Mouse (Mus musculus) brain, embryonic 14.5 days (tissue): ENCODE measurements around the gene Tspan4.

Experiments used
- CTCF ChIP-seq: fragments of 200-500 bp; IDR thresholded peaks from 2 replicates; pipeline ENCODE4 v1.5.1; 2012; ENCODE audit warnings: inconsistent platforms, mild to moderate bottlenecking, moderate library complexity, borderline replicate concordance; ENCODE audit not compliant: insufficient read depth, insufficient read length; ENCODE audit errors: extremely low read depth
- POLR2A ChIP-seq: fragments of 200-500 bp; IDR thresholded peaks from 2 replicates; pipeline ENCODE4 v1.6.1; 2012; ENCODE audit warnings: mild to moderate bottlenecking, inconsistent platforms, borderline replicate concordance; ENCODE audit not compliant: poor library complexity, insufficient read depth, insufficient read length, severe bottlenecking; ENCODE audit errors: extremely low read depth

GRCm38 (mm10) chr7:141461521-141462332, 13.3 kb upstream of the Tspan4 start:
- TF ChIP-seq CTCF (no peak), POLR2A (no peak)
